Mouse (Mus musculus): ENCODE measurements around the gene Slc36a2.

Gene Slc36a2

DNA sequence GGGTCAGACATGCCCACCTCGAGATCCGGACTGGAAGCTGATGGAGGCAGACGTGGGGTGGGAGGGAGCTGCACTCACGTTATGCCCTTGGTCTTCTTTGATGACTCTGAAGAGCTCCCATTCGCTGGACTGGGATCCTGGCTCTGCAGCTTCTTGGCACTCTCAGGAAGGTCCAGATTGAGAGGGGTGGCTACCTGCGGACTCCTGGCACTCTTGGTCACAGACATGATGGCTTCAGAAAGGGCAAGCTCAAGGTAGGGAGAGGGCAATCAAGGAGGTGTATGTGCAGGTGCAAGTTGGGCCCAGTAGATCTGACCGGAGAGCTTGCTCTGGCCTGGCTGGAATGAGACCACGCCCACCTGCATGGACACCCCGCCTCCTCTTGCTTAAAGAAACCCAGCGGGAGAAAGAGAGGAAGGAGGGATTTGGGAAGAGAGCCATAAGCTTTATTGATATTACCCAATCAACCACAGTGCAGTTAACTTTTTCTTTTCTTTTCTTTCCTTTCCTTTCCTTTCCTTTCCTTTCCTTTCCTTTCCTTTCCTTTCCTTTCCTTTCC lies at the start of gene Slc36a2:
TSS of gene Slc36a2 (minus strand) at position 345 of the 559 bp plus-strand sequence.
- peak; percentile 52 to 58 for DNase-seq

DNA sequence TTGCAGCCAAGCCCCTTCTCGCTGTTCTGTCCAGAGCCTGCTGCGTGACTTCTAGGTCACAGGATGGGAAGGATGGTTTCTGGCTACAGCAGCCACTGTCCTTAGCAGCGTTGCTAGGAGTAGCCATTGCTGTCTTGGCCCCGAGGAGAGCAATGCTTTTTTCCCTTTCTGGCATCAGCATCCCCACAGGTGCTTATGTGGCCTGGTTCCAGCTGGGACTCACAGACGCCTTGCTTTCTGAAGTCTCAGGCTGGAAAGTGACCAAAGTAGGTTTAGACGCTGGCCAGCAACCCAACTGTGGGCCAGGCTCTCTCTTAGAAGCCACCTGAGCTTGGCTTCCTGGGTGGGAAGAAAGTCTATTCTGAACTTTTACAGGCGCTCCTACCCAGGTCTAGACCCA lies 49.4 kb upstream of the Slc36a2 start:
- DNase-seq, result no peak

DNA sequence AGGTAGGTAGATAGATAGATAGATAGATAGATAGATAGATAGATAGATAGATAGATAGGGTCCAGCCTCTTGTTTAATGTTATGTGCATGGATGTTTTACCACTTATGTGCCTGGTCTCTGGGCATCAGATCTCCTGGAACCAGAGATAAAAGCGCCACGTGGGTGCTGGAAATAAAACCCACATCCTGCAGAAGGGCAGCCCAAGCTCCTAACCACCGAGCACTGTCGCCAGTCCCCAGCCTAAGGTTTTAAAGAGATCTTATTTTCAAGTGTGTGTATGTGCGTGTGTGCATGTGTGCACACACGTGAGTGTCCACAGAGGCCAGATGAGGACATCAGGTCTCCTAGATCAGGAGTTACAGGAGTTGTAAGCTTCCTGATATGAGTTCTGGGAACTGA lies 46.2 kb upstream of the Slc36a2 start:
- DNase-seq, result no peak

DNA sequence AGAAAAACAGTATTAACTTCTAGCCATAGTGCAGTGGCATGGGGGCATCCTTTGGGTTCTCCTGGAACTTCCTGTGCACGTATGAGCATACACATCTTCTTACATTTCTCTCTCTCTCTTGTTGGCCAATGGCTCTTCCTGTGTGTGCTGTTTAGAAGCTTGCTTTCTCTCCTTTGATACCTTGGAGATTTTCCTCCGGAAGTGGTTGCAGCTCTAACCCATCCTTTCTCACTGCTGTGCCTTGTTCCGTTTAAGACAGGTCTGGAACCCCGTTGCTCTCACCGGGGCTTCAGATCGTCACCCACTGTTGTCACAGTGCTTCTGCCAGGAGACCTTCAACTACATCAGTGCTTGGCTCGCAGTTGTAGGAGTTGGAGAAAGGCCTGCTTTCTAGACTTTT lies 36.4 kb upstream of the Slc36a2 start:
- DNase-seq, result no peak

DNA sequence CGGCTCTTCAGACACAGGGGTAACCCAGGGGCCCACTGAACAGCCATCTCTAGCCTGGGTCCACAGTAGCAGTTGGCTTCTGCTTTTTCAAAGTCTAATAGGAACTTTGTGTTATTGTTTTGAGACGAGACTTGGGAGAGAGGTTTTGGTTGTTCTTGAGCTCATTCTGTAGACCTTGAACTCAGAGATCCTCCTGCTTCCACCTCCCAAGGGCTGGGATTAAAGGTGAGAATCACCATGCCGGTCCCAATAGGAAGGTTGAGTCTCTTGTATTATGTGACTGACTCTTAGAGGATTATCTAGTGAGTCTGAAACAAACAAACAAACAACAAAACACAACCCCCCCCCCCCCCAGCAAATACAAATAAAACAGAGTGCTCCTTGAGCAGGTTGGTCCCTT lies 33.6 kb upstream of the Slc36a2 start:
- no peak for DNase-seq

DNA sequence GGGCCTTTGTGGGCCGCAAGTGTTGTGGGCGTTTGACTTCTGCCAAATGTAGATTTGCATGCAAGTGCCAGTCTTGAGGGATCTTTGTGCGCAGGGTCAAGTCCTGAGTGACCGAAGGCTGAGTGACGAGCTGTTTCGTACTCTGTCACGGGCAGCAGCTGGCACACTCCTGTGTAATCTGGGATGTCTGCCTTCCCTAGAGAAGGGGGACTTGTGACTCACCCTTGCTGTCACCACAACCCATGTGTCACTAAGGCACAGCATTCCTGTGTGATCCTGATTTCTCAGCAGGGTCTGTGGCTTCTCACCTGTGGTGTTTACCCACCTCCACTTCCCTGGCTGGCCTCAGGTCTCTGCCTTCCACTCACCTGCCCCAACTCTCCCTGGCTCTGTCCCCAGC lies 33.0 kb upstream of the Slc36a2 start:
- DNase-seq, result no peak

DNA sequence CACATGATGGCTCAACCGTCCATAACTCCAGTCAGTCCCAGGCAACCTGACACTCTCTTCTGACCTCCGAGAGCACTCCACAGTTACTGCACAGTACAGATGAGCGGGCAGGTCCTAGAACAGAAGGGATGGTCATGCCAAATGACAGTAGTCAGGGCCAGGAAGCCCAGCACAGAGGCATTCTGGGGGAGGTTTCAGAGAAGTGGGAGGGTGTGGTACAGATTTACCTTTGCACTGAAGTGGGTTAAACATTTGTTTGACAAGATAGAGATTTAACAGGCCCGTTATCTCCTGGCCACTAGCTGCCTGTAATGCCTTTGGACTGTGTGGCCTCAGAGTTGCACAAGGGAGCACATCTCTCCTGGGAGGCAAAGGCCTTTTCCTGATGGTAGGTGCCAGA lies 32.5 kb upstream of the Slc36a2 start:
- peak in 1 of 2 experiments; percentile 41 for DNase-seq

DNA sequence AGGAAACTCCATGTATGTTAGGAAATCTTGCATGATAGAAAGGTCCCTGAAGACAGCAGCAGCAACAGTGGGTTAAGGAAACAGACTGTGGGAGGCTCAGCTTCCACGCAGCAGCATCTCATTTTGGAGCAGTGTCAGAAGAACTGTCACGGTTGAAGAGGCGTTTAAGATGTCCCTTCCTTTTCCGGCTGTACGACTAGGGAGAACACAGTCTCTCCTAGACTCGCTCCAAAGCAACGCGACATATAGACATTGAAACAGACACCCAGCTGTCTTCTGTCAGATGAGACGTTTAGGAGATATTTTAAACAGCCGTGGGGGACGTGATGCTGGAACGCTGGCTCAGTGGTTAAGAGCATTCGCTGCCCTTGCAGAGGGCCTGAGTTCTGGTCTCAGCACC lies 32.0 kb upstream of the Slc36a2 start:
- no peak for DNase-seq

DNA sequence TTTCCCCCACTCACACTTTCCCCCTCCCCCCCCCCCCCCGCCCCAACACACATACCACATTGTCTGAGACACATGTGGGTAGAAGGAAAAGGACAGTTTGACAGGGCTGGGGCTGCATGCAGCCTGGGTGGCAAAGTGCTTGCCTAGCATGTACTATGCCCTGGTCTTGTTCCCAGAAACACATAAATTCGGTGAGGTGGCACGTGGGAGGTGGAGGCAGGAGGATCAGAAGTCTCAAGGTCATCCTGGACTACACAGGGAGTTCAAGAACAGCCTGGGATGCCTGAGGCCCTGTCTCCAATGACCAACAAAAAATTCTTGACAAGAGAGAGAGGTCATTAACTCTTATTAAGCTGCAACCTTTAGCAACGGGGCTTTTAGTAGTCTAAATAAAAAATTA lies 31.2 kb upstream of the Slc36a2 start:
- DNase-seq, result peak; percentile 15 to 50

DNA sequence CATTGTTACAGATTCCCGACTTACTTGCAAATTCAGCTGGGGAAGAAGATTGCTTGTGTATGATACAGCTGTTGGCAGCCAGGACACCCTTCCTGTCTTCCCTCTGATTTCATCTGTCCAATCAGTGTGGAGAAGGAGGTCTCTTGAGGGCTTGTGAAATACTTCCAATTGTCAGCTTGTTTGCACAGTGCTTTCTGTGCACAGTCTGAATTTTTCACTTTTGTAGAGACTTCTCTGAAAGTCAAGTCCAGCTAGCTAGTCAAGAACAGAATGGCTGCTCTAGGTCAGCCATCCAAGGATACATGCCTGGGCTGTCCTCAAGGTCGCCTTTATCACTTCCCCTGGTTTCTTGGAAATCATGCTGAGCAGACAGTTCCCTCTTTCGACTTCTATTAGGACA lies 30.1 kb upstream of the Slc36a2 start:
- no peak for DNase-seq

DNA sequence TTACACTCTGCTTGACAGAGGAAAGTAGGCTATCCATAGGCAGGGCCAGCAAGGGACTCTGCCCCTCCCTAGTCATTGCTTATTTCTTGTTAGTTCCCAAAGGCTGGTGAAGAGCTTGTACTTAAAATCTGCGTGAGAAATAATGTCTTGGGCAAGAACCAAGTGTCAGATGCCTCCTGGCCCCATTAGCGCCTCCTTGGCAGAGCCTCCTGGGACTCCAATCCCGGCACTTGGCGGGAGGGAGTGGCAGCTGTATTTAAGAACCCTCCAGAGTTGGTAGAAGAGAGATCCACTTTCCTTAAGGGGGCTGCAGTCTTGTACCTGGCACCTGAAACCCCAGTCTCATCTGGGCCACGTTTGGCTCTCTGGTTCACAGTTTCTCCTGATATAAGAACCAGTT lies 29.3 kb upstream of the Slc36a2 start:
- DNase-seq, result no peak

DNA sequence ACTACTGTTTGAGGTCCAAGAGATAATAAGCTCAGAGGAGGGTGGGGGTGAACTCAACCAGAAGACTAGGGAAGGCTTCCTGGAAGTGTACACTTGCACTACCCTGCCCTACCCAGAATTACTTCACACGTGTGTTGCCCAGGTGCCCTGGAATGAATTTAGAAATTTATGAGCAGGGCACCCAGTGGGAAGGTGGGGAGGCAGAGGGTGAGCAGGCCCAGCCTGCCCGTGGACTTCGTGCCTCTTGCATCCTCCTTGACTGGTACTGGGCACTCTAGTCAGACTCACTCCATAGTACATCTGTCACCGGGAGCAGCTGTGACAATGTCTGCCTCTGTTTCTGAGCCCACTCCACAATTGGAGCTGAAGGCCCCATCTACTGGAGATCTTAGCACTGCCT lies 28.6 kb upstream of the Slc36a2 start:
- no peak for DNase-seq

DNA sequence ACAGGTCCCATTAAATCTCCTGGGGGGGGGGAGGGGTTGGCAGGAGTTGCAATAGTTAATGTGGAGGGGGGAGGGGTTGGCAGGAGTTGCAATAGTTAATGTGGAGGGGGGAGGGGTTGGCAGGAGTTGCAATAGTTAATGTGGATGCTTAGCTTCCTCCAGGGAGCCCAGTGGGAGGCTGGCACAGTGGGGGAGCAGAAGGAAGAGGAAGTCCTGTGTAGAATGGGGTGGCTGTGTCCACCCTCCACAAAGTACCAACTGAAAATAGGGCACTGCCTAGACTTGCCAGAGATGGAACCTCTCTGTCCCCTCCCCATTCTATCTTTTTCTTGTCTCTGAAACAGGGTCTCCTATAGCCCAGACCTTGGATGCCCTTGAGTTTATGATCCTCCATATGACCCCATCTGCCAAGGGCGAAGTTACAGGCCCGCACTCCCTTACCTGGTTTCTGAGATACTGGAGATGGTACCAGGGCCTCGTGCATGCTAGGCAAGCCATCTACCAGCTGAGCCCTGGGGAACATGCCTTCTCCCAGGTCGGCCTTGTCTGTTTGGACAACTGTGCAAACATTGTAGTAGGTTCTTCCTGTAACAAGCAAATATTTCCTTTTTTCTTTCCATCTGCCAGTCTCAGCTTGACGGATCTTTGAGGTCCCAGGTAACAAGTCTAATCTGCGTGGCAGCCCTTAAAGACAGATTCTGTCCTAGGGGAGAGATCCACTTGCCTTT lies 24.9 kb upstream of the Slc36a2 start:
- peak in 1 of 2 experiments; percentile 17 for DNase-seq

DNA sequence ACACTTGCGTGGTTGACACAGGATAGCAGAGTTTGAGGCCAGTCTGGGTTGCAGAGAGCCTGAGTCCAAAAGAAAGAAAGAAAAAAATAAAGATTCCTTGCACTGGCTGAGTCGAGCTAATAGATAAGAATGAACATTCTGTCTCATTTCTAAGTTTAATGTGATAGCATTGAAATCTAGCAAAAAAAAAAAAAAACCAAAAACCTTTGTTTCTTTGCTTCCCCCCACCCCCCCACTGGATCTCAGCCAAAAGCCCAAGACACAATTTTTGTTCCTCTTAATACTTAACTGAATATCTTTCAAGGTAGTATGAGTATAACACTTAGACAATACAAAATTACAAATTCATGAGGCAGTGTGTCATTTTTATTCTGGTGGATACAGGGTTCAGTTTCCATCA lies 24.2 kb upstream of the Slc36a2 start:
- DNase-seq, result no peak

DNA sequence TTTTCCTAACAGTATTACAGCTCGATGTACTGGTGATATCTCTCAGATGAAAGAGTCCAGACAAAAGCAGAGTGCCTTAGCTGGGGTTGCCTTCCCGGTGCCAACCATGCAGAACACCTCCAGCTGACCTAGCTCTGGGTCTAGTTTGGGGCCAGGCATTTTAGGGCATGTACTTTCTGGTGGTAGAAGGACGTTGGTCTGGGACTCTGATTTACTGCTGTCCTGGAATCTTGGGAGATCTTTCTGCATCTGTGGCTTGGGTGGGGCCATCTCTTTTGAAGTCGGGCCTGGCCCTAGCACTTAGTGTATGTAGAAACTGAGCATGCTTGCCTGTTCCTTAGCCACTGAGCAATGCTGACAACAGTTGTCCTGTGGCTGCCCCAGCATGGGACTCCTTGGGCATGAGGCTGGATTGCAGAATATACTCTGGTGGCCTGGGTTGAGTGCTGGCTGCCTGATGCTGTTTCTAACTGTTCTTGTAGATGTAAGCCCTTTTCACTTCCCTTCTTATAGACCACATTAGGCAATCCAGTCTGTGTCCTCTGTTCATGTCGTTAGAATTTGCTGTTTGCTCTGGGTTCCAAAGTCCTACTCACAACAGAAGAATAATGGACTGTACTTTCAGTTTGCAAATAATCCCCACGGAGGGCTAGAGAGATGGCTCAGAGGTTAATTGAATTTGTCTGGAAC lies 23.3 kb upstream of the Slc36a2 start:
- peak in 1 of 2 experiments; percentile 20 for DNase-seq

DNA sequence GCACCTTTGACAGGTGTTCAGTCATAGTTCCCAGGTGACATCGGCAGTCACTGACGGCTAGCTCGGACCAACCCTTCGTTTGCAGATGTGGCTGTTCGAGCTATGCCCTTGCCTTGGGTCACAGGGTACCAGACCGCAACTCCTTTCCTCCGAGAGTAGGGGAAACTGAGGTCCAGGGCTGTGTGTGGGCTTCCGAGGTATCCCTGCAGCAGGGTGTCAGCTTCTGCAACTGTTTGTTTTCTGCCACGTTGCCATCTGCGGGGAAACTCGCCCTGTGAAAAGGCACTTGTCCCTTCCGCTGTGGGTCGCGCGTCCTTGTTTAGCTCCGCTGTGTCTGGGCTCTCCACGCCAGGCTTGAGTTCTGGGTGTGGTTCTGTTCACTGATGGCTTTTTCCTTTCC lies 19.7 kb upstream of the Slc36a2 start:
- peak; percentile 43 to 56 for DNase-seq

DNA sequence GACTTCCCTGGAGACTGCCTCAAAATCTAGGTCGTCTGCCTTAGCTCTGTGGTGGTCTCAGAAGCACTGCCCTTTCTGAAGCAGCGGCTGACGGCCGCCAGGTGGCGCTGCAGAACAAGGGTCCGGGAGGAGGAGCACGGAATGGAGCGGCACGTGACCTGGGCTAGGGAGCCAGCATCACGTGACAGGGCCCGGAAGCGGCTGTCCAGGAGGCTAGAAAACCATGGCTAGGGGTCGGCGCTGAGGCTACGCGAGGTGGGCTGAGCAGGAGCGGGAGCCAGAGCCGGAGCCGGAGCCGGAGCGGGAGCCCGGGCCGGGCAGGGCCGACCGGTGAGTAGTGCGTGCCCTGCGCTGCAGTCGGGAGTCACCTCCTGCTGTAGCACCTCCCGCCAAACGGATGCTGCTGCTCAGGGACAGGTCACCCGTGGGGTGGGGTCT lies 19.3 kb upstream of the Slc36a2 start, which contains the start of gene Slc36a1:
TSS of gene Slc36a1 (plus strand) at position 192 of the 438 bp plus-strand sequence.
- DNase-seq, result peak; percentile 99

DNA sequence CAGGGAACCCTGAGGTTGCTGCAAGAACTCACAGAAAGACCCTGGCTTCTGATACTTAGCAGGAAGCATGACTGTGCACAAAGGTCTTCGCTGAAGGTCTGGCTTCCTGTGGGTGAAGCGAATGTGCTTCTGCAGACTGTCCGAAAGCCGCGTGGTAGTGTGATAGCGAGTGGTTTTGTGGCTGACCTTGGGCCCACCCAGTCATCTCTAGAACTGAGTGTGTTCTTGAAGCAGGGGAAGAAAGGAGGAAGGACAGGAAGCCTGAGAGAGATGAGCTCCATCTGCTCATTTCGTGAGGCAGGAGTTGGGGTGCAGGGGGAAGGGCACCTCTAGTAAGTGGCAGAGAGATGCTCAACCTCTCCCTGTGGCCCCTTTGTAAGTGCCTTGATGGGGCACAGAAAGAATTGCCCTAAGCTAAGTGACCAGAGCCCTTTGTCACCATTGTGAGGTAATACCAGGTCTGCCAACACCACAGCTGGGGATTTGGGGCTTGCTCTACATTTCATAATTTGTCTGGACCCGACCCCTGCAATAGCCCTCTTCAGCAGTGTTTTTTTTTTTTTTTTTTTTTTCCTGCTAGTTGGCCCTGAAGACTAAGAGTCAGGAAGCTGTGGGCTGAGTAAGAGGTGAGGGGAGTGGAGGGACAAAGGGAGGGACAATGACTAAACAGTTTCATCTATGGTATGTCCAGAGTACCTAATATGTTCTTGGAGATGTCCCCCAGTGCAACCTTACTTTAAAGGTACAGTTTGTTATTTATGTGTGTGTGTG lies 13.0 kb upstream of the Slc36a2 start:
- DNase-seq, result no peak

DNA sequence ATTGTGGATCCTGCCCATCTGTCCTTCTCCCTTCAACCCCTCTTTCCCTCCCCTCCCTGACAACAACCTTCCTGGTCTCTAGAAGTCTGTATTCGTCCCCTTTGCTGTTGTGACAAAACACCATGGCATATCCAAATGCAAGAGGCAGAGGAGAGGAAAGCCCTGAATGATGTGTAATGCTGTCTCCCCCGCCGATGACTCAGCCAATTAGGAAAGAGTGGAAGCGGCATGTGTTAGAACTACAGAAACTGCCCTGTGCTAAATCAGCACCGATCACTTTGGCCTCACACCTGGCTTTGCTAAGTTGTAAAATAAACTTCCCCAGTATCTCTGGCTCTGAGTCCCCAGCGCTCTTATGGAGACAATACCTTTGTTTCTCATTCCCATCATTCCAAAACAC lies 12.2 kb upstream of the Slc36a2 start:
- DNase-seq, result no peak

DNA sequence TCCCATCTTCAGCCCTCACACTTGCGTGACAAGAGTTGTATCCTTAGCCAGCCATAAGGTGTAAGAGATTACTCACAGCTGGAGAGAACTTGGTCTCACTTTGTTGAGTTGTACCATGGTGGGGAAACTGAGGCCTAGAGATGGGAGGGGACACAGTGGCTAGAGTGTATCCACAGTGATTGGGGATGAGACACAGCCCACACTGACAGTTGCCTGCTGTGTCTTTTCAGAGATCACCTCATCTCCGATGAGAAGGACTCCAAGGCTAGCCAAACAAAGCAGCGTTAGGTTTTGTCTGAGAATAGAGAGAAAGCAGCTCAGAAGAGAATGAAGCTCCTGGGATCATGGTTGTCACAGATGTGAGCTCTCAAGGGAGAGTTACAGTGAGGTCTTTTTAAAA lies 5.3 kb upstream of the Slc36a2 start:
- DNase-seq, result no peak

DNA sequence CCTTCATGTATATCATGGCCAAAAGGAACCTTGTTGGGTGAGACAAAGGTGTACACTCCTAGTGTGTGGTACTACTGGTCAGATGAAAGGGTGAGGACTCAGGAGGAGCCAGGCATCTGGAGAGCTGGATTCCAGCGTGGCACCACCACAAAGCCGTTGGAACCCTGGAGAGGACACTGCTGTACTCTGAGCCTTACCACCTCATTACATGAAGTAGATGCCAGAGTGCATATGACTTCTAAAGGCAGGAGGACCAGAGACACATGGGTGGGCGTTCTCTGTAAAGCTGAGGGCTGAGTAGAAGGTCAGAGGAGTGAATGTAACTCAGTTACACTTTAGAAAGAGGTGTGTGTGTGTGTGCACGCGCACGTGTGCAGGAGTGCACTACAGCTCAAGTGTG lies 2.9 kb upstream of the Slc36a2 start:
- DNase-seq, result no peak

DNA sequence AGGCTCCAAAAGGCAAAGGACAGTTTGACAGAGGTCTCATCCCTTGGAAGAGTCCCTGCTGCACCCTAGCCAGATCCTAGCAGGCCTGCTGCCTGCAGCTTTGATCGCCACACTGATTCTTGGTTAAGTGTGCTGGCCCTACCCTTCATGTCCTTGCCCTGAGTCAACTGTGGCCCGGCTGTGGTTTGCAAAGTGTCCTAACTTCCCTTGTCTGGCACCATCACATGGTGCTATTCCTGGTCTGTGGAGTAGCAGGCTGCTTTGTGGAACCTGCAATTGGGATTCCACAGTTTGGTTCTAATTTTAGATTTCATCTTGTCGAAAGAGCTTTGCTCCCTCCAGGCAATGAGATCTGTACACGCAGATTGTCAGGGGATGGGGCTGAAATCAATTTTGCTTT lies 2.4 kb upstream of the Slc36a2 start:
- no peak for DNase-seq

DNA sequence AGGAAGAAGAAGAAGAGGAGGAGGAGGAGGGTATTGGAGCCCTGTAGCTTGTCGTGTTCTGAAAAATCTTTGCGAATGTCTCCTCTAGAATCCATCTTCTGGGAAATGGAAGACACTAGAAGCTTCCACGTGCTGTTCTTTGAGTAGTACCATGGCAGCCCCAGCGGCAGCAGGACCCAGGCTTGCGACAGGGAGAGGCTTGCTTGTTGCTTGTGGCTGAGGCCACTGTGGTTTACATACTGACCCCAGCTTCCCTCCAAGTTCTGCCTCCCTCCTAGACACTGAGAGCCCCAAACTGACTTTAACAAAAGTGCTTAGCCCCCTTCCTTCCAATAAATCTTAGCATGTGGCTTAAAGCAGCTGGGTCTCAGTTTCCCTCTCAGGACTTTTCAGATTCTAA lies 631 bp downstream of the Slc36a2 start:
- no peak for DNase-seq
